Mouse (Mus musculus) induced T-regulatory cell, adult 2 months (primary cell): ENCODE data around the gene Trex1.

Source experiments
- DNase-seq: peaks from one replicate; pipeline ENCODE4 v3.0.0-alpha.2; 2012; ENCODE audit warnings: low read depth

Gene Trex1

DNA sequence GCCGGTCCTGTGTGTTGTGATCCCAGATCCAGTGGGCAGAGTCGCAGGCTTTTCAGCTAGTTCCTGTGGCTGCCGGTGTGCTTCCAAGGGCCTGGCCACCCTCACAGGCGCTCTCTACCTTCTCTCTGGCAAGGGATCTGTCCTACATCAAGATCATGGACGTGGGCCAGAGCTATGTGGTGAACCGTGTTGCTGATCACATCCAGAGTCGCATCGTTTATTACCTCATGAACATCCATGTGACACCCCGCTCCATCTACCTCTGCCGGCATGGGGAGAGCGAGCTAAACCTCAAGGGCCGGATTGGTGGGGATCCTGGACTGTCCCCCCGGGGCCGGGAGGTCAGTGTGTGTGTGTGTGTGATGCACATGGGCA is 49.2 kb downstream of the Trex1 start:
- DNase-seq = no peak

DNA sequence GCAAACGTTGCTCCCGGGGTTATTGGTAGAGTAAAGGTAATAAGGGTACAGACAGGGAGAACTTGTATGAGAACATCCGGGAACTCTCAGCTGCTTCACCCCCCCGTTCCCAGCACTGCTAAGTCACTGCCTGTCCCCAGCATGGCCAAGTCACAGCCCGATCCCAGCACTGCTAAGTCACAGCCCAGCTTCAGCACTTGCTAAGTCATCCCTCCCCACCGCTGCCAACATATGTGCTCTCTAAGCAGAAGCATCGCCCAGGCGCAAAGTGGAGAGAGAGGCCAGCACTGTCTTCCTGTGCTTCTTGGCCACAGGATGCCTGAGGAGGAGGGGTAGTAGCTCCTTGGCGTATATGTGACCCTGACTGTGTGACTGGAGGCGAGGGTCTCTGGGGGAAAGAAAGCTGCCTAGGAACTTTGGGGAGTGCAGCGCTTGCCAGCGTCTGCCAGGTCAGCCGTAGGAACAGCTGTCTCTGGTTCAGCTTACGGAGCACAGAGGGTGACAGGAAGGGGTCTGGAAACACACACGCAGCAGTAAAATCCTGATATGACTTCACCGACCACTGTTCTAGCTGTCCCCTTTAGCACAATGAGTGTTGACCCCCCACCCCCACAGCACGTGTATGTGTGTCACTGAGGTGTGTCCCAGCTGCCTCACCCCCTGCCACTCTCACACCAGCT is 49.8 kb downstream of the Trex1 start:
- DNase-seq = no peak

DNA sequence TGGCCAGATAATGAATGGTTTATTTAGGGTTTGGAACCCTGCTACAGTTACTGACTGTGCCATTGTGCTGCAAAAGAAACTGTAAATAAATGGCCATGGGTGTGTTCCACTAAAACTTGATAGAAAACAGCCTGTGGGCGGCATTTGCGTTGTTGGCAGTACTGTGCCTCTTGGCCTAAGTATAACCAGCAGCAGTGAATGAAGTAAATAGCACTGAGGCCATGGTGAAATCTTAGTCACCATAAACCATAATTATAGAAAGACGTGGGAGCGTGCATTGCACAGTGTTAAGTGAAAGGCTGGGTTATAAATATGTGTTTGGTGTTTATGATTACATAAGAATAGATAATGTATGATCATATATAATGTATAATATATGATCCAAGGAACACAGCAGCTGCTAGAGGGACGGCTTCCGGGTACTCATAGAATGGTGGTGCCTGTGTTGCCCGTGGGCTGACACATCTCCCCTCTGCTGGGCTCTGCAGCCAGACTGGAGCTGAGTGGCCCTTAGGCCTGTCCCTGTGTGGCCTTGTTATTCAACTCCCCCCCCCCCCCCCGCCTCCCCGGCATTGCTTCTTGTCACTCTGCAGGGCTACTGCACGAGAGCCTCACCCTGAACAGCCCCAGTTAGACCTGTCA is 50.4 kb downstream of the Trex1 start:
- no peak for DNase-seq

DNA sequence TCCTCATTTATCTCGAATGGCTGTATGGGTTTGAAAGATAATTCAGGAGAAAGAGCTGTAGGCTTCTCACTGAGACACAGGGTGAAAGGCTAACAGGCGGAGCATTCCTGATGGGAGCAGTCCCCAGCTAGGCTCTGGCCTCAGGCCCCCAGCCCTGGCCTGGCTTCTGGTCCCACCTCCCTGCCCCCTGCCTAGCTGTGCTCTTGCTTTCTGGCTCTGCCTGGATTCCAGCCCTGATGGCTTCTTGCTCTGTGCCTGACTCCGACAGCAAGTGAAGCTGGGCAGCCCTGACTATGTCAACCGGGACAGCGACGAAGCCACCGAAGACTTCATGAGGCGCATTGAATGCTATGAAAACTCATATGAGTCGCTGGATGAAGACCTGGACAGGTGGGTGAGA is 51.5 kb downstream of the Trex1 start:
- DNase-seq = no peak
